Mouse (Mus musculus) hematopoietic stem cell, adult 5-6 weeks (primary cell): ENCODE results near the gene Grik4. TPM values are rescaled to one million over a fixed set of nuclear protein-coding genes. Genes with fewer than 3 reads are reported as not detected.

Experiments
- ATAC-seq, 2 experiments: fragments of 125-278 bp in 1 of 2; replicated peaks in 1 of 2; 2 replicates each; pipeline ENCODE4 v1.8.0; 2016 to 2017; ENCODE audit warnings: inconsistent platforms in 2 of 2, mild to moderate bottlenecking in 2 of 2, moderate number of reproducible peaks in 2 of 2, low read depth in 1 of 2, moderate TSS enrichment in 1 of 2; ENCODE audit not compliant: low FRiP score in 2 of 2, poor library complexity in 2 of 2, severe bottlenecking in 2 of 2, insufficient read depth in 1 of 2, low TSS enrichment in 1 of 2
- total RNA-seq: library from RNA; stranded (forward); fragments of 172-1452, 232-1000 nt; gene quantifications from 2 replicates; pipeline ENCODE4 v1.2.3, GENCODE M21; 2017

Gene Grik4
- total RNA-seq, 1 experiment from 2014 or later, result not detected

- ATAC-seq, result no peak
Observed at GRCm38 (mm10) chr9:42917911-42918310, 26.4 kb downstream of the Grik4 start.

- no peak for ATAC-seq
Observed at GRCm38 (mm10) chr9:42913201-42913600, 31.1 kb downstream of the Grik4 start.

- peak; percentile 46 to 58; a peak in 3 of 4 replicates for ATAC-seq
Observed at GRCm38 (mm10) chr9:42908657-42909313, 35.5 kb downstream of the Grik4 start.

GRCm38 (mm10) chr9:42906995-42907394 lies 37.3 kb downstream of the Grik4 start:
- ATAC-seq, result no peak

GRCm38 (mm10) chr9:42898091-42898591 lies 46.2 kb downstream of the Grik4 start:
- no peak for ATAC-seq

GRCm38 (mm10) chr9:42897361-42898051 lies 46.8 kb downstream of the Grik4 start:
- peak; percentile 50 to 78; a peak in 3 of 4 replicates for ATAC-seq

- ATAC-seq, result peak; percentile 17 to 30; a peak in 1 of 4 replicates
Observed at GRCm38 (mm10) chr9:42896421-42897210, 47.7 kb downstream of the Grik4 start.

- no peak for ATAC-seq
Observed at GRCm38 (mm10) chr9:42892765-42893164, 51.5 kb downstream of the Grik4 start.

GRCm38 (mm10) chr9:42887930-42888329 lies 56.4 kb downstream of the Grik4 start:
- no peak for ATAC-seq

- no peak for ATAC-seq
Observed at GRCm38 (mm10) chr9:42886112-42886766, 58.1 kb downstream of the Grik4 start.

GRCm38 (mm10) chr9:42885566-42885965 lies 58.7 kb downstream of the Grik4 start:
- ATAC-seq, result peak in 1 of 2 experiments; percentile 40; a peak in 1 of 4 replicates

- ATAC-seq, result no peak
Observed at GRCm38 (mm10) chr9:42885123-42885522, 59.2 kb downstream of the Grik4 start.

- no peak for ATAC-seq
Observed at GRCm38 (mm10) chr9:42883006-42883759, 61.1 kb downstream of the Grik4 start.

GRCm38 (mm10) chr9:42882313-42882712 lies 62.0 kb downstream of the Grik4 start:
- ATAC-seq, result no peak

GRCm38 (mm10) chr9:42881040-42881439 lies 63.3 kb downstream of the Grik4 start:
- no peak for ATAC-seq

GRCm38 (mm10) chr9:42878401-42878800 lies 65.9 kb downstream of the Grik4 start:
- ATAC-seq, result no peak

- ATAC-seq, result no peak
Observed at GRCm38 (mm10) chr9:42872885-42873284, 71.4 kb downstream of the Grik4 start.
